ENCODE assay signal across 17 mouse cellular contexts in genomic region chr9:18076942-18077341, GRCm38 (mm10).
"Had no signal": no experiment of that assay in that cellular context is flagged by ENCODE, and none has a peak within 500 bp of the region (broad histone marks: within the 10 kb centered on the region; RNA-seq: fewer than 3 reads in every experiment).

No protein-coding gene starts in this region.

- H3K27me3 ChIP-seq: neural tube, embryonic 12.5 days; neural tube, embryonic 13.5 days; neural tube, embryonic 15.5 days; stomach, embryonic 15.5 days had no signal

- H3K9me3 ChIP-seq: neural tube, embryonic 12.5 days; neural tube, embryonic 13.5 days; neural tube, embryonic 15.5 days; stomach, embryonic 15.5 days had no signal

- H3K4me1 ChIP-seq: neural tube, embryonic 12.5 days; neural tube, embryonic 13.5 days; neural tube, embryonic 15.5 days; stomach, embryonic 15.5 days had no signal

- H3K36me3 ChIP-seq: neural tube, embryonic 12.5 days; neural tube, embryonic 13.5 days; neural tube, embryonic 15.5 days; stomach, embryonic 15.5 days had no signal

- H3K4me3 ChIP-seq: neural tube, embryonic 12.5 days; neural tube, embryonic 13.5 days; neural tube, embryonic 15.5 days; stomach, embryonic 15.5 days had no signal

- H3K27ac ChIP-seq: neural tube, embryonic 12.5 days; neural tube, embryonic 13.5 days; neural tube, embryonic 15.5 days; stomach, embryonic 15.5 days; stomach, postnatal 0 days had no signal

- H3K9ac ChIP-seq: neural tube, embryonic 12.5 days; neural tube, embryonic 13.5 days; neural tube, embryonic 15.5 days; stomach, embryonic 15.5 days had no signal

- DNase-seq: retina, postnatal 1 day; right cerebral cortex, adult 18-20 months; right cerebral cortex, postnatal 14 days; right cerebral cortex, postnatal 25 days; right cerebral cortex, postnatal 4 days; spleen, adult 18-20 months; thymus, adult 18-20 months; thymus, adult 2 months; thymus, postnatal 14 days; thymus, postnatal 25 days; thymus, postnatal 36 days; thymus, postnatal 4 days had no signal

- H3K4me2 ChIP-seq: neural tube, embryonic 12.5 days; neural tube, embryonic 13.5 days; neural tube, embryonic 15.5 days; stomach, embryonic 15.5 days had no signal
